Mouse (Mus musculus) C2C12 (cell line): Measurements from ENCODE around the gene Cacna1e. TPM values are rescaled to one million over a fixed set of nuclear protein-coding genes. Genes with fewer than 3 reads are reported as not detected.

Experiments
- H3K27me3 ChIP-seq: one replicate; pipeline ENCODE4 v1.6.1; 2011; ENCODE audit not compliant: control insufficient read depth, insufficient read depth, insufficient read length
- H3K36me3 ChIP-seq: one replicate; pipeline ENCODE4 v1.6.1; 2011; ENCODE audit not compliant: control insufficient read depth, insufficient read depth
- H3K4me3 ChIP-seq: one replicate; pipeline ENCODE4 v1.5.1; 2011; ENCODE audit warnings: mild to moderate bottlenecking, control low read depth; ENCODE audit not compliant: poor library complexity, insufficient read depth, severe bottlenecking
- H3K79me2 ChIP-seq: one replicate; pipeline ENCODE4 v1.6.1; 2011; ENCODE audit not compliant: control insufficient read depth, insufficient read depth
- H3K79me3 ChIP-seq: one replicate; pipeline ENCODE4 v1.6.1; 2011; ENCODE audit warnings: low read depth, control low read depth
- H3ac ChIP-seq: one replicate; pipeline ENCODE3; 2011; ENCODE audit warnings: low read depth; ENCODE audit not compliant: control insufficient read depth, insufficient read length
- CEBPB ChIP-seq: IDR thresholded peaks from one replicate; pipeline ENCODE4 v1.6.1; 2011; ENCODE audit warnings: low read depth, mild to moderate bottlenecking, control low read depth, moderate library complexity
- CTCF ChIP-seq: IDR thresholded peaks from one replicate; pipeline ENCODE4 v1.5.1; 2011; ENCODE audit not compliant: control insufficient read depth, insufficient read depth, insufficient read length
- FOSL1 ChIP-seq: IDR thresholded peaks from one replicate; pipeline ENCODE4 v1.8.0; 2011; ENCODE audit warnings: mild to moderate bottlenecking, low read length; ENCODE audit not compliant: poor library complexity, insufficient read depth, severe bottlenecking
- MAX ChIP-seq: IDR thresholded peaks from one replicate; pipeline ENCODE4 v1.6.1; 2011; ENCODE audit warnings: mild to moderate bottlenecking, control low read depth
- MYOD1 ChIP-seq: IDR thresholded peaks from one replicate; pipeline ENCODE4 v1.6.1; 2011; ENCODE audit warnings: low read depth; ENCODE audit not compliant: control insufficient read depth, insufficient read length
- MYOG ChIP-seq: IDR thresholded peaks from one replicate; pipeline ENCODE4 v1.6.1; 2011; ENCODE audit not compliant: control insufficient read depth, insufficient read length; ENCODE audit errors: extremely low read depth
- USF1 ChIP-seq: IDR thresholded peaks from one replicate; pipeline ENCODE4 v1.6.1; 2011; ENCODE audit warnings: low read depth, mild to moderate bottlenecking, control low read depth, moderate library complexity
- polyA plus RNA-seq: library from polyadenylated mRNA; unstranded; fragments of >200 nt; fragmentation: generic; extraction: Trizol; gene quantifications from one replicate; pipeline ENCODE4 v1.2.1, GENCODE M21; 2012; ENCODE audit warnings: missing spikeins

Cacna1e gene
- polyA plus RNA-seq, 1 experiment: not detected

DNA sequence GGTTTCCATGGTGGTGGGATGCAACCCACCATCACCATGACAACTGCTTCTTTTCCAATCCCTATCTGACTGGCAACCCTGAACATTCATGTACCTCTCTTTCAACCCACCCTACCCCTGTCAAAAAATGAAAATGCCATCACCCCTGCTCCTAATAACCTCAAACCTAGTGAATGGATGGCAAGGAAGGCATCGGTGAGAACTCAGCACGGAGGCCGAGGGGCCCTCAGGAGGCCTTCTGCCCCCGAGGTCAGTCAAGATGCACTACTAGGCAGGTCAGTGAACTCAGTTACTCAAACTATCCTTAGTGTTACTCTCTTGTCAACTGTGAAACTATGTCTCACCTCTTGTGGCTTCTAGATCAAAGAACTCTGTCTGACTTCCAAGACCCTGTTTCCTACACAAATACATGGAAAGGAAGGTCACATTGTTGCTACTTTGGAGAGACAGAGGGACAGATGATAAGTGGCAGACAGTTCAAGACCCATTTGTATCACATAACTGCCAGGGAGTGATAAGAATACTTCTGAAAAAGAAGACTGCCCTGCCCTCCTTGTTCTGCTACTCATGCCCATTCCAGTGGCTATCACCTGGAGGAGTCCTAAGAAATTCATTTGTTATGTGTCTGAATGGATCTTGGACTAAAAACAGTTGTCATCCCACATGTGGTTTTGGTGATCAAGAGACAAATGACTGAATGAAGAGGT, 176.6 kb downstream of the Cacna1e start:
- H3K79me2 ChIP-seq: no peaks in the 10 kb centered on the region
- no peak for TF ChIP-seq USF1
- no peak for TF ChIP-seq MAX
- TF ChIP-seq CEBPB: no peak
- no peak for TF ChIP-seq MYOD1
- no peak for TF ChIP-seq MYOG
- no peak for TF ChIP-seq FOSL1
- TF ChIP-seq CTCF: no peak
- H3K27me3 ChIP-seq: no peaks in the 10 kb centered on the region
- no peaks in the 10 kb centered on the region for H3K79me3 ChIP-seq
- no peak overlapping the region for H3K4me3 ChIP-seq
- no peaks in the 10 kb centered on the region for H3K36me3 ChIP-seq
- no peak overlapping the region for H3ac ChIP-seq

DNA sequence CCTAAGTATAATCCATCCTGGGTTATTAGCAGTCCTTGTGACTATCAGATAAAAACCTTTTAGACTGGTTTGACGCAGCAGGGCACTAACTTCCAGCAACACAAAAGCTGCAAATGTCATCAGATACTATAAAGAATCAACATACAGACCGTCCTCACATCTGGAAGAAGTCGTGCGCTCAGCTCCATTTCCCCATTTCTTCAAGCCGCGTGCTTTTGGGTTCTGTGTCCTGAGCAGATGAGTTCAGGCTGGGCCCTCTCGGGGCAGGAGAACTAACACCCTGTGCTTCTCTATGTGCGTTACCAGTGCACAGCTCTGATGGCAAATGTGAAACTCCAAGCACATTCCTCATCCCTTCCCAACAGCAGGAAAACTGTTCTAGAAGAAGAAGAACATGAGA, 177.3 kb downstream of the Cacna1e start:
- Histone ChIP-seq H3K27me3 (no peaks in the 10 kb centered on the region), H3K4me3 (no peak overlapping the region), H3K79me2 (no peaks in the 10 kb centered on the region), H3K36me3 (no peaks in the 10 kb centered on the region), H3ac (no peak overlapping the region), H3K79me3 (no peaks in the 10 kb centered on the region)
- TF ChIP-seq MAX (no peak), MYOG (no peak), CEBPB (no peak), USF1 (no peak), CTCF (no peak), MYOD1 (no peak), FOSL1 (no peak)

DNA sequence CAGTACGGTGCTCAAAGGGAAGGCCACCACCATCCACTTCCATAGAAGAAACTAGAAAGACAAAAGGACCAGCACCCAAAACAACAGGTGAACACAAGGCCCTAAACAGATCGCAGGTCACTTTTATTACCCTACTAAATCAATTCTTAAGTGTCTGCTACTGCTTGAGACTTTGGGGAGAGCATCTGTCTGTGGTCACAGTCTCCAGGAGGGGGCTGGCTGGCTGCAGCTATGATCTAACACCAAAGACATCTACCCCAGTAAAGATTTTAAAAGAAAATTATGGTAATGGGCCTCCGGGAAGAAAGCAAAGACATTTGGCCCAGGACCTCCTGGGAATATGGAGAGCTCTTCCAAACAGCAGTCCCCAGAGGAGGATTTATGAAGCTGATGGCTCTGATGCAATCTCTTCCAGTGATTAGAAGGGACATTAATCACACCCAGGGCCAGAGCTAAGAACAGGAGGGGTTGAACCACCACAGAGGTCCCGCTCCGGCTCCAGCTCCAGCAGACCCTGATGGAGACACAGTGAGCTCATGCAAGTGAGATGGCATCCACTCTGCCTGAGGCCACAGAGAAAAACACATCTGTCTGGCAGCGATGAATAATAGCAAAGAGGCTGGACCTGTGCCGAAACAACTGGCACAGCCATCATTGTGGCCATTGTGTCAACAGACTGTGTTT, 178.3 kb downstream of the Cacna1e start:
- Histone ChIP-seq H3K4me3 (no peak overlapping the region), H3K36me3 (no peaks in the 10 kb centered on the region), H3K79me2 (no peaks in the 10 kb centered on the region), H3ac (no peak overlapping the region), H3K79me3 (no peaks in the 10 kb centered on the region), H3K27me3 (no peaks in the 10 kb centered on the region)
- TF ChIP-seq FOSL1 (no peak), MYOG (no peak), CEBPB (no peak), USF1 (no peak), MYOD1 (no peak), MAX (no peak), CTCF (no peak)

DNA sequence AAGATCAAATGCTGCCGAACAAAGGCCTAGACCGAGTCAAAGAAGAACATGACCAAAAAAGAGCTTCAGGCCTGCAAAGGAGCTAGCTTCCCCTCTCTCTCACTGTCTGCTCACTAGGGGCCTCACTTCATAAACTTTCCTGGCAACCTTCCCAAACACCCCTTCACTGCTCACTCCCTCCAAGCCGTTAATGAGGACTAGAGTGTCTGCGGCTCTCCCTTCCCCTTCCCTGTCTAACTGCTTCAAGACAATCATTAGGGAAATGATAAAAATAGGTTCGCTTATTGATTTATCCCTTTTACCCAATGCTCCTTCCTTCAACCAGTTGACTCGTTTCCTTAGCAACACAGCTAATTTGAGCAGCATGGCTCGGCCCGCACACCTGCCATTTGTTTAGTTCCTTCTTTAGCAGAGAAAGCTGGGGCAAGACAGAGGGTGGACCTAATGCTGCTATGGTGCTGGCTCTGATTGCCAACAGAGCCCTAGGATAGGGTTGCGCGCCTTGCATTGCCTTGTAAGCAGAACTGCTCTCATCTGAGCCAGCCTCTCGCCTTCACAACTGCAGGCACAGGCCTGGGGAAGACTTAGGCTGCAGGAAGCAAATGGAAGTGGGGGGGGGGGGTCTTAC, 179.6 kb downstream of the Cacna1e start:
- H3K79me3 ChIP-seq: no peaks in the 10 kb centered on the region
- H3K79me2 ChIP-seq: no peaks in the 10 kb centered on the region
- no peak overlapping the region for H3ac ChIP-seq
- H3K27me3 ChIP-seq: no peaks in the 10 kb centered on the region
- H3K4me3 ChIP-seq: no peak overlapping the region
- no peaks in the 10 kb centered on the region for H3K36me3 ChIP-seq
- TF ChIP-seq CEBPB (no peak), MAX (no peak), USF1 (no peak), CTCF (no peak)

DNA sequence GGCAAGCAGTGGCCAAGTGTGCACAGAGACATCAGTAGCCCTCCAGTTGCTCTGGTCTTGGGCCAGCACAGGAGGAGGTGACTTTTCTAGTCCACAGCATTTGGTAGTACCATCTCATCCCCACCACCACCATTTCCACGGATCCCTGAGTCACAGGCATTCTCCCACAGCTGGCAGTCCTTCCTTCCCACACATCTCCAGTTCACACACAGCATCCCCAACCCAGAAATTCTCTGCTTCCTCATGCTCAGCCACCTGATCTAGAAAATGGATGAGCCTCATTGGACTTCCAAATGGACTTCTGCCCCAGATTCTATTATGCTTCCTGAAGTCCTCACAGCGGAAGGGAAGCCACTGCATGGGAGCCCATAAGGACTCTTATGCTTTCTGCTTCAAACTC, 181.7 kb downstream of the Cacna1e start:
- no peak overlapping the region for H3K4me3 ChIP-seq
- H3K79me2 ChIP-seq: no peaks in the 10 kb centered on the region
- no peak for TF ChIP-seq CEBPB
- no peak for TF ChIP-seq FOSL1
- no peak for TF ChIP-seq MAX
- no peak for TF ChIP-seq MYOG
- no peak for TF ChIP-seq USF1
- TF ChIP-seq CTCF: no peak
- no peak for TF ChIP-seq MYOD1
- no peaks in the 10 kb centered on the region for H3K79me3 ChIP-seq
- no peak overlapping the region for H3ac ChIP-seq
- H3K36me3 ChIP-seq: no peaks in the 10 kb centered on the region
- H3K27me3 ChIP-seq: no peaks in the 10 kb centered on the region

DNA sequence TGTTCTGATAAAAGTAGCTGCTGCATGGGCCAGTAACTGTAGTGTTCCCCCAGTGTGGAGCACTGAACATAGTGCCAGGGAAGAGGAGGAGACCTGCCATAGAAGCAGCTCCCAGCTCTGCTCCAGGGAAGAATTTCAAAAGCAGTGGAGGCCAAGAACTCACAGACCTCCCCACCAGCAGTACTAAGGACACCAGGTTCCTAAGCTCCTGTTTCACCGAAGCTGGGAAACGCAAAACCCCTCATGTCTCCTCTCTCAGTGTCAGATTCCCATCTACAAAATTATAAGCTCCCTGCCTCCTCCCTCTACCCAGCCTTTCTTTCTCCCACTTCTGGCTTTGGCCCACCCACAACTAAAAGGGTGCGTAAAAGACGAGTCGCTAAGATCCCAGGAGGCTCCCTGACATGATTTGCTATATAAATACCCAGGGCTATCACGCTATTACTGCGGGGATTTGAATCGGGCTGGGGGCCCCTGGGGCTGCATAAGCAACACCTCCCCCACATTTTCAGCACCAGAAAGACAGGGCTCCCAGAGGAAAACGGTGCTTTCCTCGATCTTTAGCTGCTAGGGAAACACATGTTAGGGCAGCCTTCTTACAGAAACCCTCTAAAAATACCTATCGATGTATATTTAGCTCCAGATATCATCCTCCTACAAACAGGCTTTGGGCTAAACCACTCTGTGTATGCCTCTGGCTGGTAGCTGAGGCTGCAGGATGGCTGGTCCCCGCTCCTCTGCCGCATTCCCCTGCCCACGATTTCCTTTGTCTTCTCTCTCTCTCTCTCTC, 195.2 kb downstream of the Cacna1e start:
- Histone ChIP-seq H3K36me3 (no peaks in the 10 kb centered on the region), H3K79me3 (no peaks in the 10 kb centered on the region), H3K27me3 (no peaks in the 10 kb centered on the region), H3K79me2 (no peaks in the 10 kb centered on the region), H3ac (no peak overlapping the region), H3K4me3 (no peak overlapping the region)
- no peak for TF ChIP-seq MYOG
- TF ChIP-seq MAX: no peak
- TF ChIP-seq MYOD1: no peak
- TF ChIP-seq FOSL1: no peak
- no peak for TF ChIP-seq USF1
- no peak for TF ChIP-seq CEBPB
- no peak for TF ChIP-seq CTCF
